Mouse (Mus musculus) ZHBTc4 (cell line): Measurements from ENCODE around the gene E330021D16Rik.

Experiments
- DNase-seq: peaks from one replicate; pipeline ENCODE4 v3.0.0-alpha.2; 2011; ENCODE audit warnings: low read depth, low spot score

The E330021D16Rik gene

GRCm38 (mm10) chr6:136422084-136422853, 6.9 kb upstream of the E330021D16Rik start:
- DNase-seq: peak; percentile 79

- peak; percentile 61 for DNase-seq
Observed at GRCm38 (mm10) chr6:136421059-136421458, 5.7 kb upstream of the E330021D16Rik start.

- DNase-seq: no peak
Observed at GRCm38 (mm10) chr6:136418889-136419835, 3.8 kb upstream of the E330021D16Rik start.

- DNase-seq: no peak
Observed at GRCm38 (mm10) chr6:136418333-136418848, 3.0 kb upstream of the E330021D16Rik start.

GRCm38 (mm10) chr6:136417864-136418263, 2.5 kb upstream of the E330021D16Rik start:
- DNase-seq: peak; percentile 52

- no peak for DNase-seq
Observed at GRCm38 (mm10) chr6:136413856-136414362, 1.5 kb downstream of the E330021D16Rik start.

- DNase-seq: peak; percentile 64
Observed at GRCm38 (mm10) chr6:136407608-136408192, 7.7 kb downstream of the E330021D16Rik start.

GRCm38 (mm10) chr6:136396860-136397259, 18.5 kb downstream of the E330021D16Rik start:
- DNase-seq: no peak

GRCm38 (mm10) chr6:136390262-136390661, 25.1 kb downstream of the E330021D16Rik start:
- DNase-seq: peak; percentile 40

- peak; percentile 78 for DNase-seq
Observed at GRCm38 (mm10) chr6:136385287-136385686, 30.1 kb downstream of the E330021D16Rik start.

- no peak for DNase-seq
Observed at GRCm38 (mm10) chr6:136383218-136383617, 32.2 kb downstream of the E330021D16Rik start.

GRCm38 (mm10) chr6:136376097-136376496, 39.3 kb downstream of the E330021D16Rik start:
- DNase-seq: peak; percentile 7

GRCm38 (mm10) chr6:136364430-136365098, 50.8 kb downstream of the E330021D16Rik start:
- DNase-seq: no peak

- no peak for DNase-seq
Observed at GRCm38 (mm10) chr6:136364008-136364407, 51.4 kb downstream of the E330021D16Rik start.

- DNase-seq: no peak
Observed at GRCm38 (mm10) chr6:136363313-136363712, 52.1 kb downstream of the E330021D16Rik start.

- DNase-seq: no peak
Observed at GRCm38 (mm10) chr6:136358471-136358870, 56.9 kb downstream of the E330021D16Rik start.

GRCm38 (mm10) chr6:136353399-136354184, 61.8 kb downstream of the E330021D16Rik start:
- peak; percentile 90 for DNase-seq
